7 mouse cellular contexts compared by ENCODE assay signal in genomic region chr11:97806613-97806964, GRCm38 (mm10). TPM values are rescaled to one million over a fixed set of nuclear protein-coding genes. Genes with fewer than 3 reads are reported as not detected.
DNase-seq lines count a peak whose midpoint lies in the region; ATAC-seq and TF ChIP-seq lines count a peak whose summit lies in the region.

No protein-coding gene starts in this region.

- H3ac ChIP-seq in myocyte (ENCODE audit: control insufficient read depth, insufficient read length): no peak overlapping the region

- no peak overlapping the region for H3K9ac ChIP-seq in kidney, embryonic 14.5 days (ENCODE audit: low read depth, low read length)
- H3K9ac ChIP-seq in embryonic facial prominence, embryonic 13.5 days: no peak overlapping the region
- H3K9ac ChIP-seq in hindbrain, embryonic 12.5 days: no peak overlapping the region

- no peaks in the 10 kb centered on the region for H3K27me3 ChIP-seq in kidney, embryonic 14.5 days (ENCODE audit: control insufficient read depth, insufficient read depth, low read length)
- H3K27me3 ChIP-seq in embryonic facial prominence, embryonic 13.5 days: no peaks in the 10 kb centered on the region
- H3K27me3 ChIP-seq in hindbrain, embryonic 12.5 days: no peaks in the 10 kb centered on the region
- H3K27me3 ChIP-seq in myocyte (ENCODE audit: control insufficient read depth, insufficient read depth, insufficient read length): no peaks in the 10 kb centered on the region

- H3K79me2 ChIP-seq in myocyte (ENCODE audit: control insufficient read depth, insufficient read depth): peaks cover 92% of the 10 kb centered on the region

- WGBS in kidney, embryonic 14.5 days: 56% methylated on average over 7 of the region's 7 CpGs
- WGBS in embryonic facial prominence, embryonic 13.5 days: 68% methylated on average over 7 of the region's 7 CpGs
- WGBS in hindbrain, embryonic 12.5 days: 57% methylated on average over 7 of the region's 7 CpGs

- H3K4me1 ChIP-seq in kidney, embryonic 14.5 days (ENCODE audit: control insufficient read depth, insufficient read depth, low read length): peaks cover 82% of the 10 kb centered on the region
- H3K4me1 ChIP-seq in embryonic facial prominence, embryonic 13.5 days: peaks cover 87% of the 10 kb centered on the region
- peaks cover 79% of the 10 kb centered on the region for H3K4me1 ChIP-seq in hindbrain, embryonic 12.5 days

- H3K4me3 ChIP-seq in kidney, embryonic 14.5 days (ENCODE audit: low read length): no peak overlapping the region
- no peak overlapping the region for H3K4me3 ChIP-seq in embryonic facial prominence, embryonic 13.5 days
- H3K4me3 ChIP-seq in hindbrain, embryonic 12.5 days: no peak overlapping the region
- peak overlapping the region; percentile 4 for H3K4me3 ChIP-seq in myocyte

- H3K27ac ChIP-seq in kidney, embryonic 14.5 days (ENCODE audit: low read depth, low read length): peak overlapping the region; percentile 86; the same call in 1 of the 2 replicates
- H3K27ac ChIP-seq in embryonic facial prominence, embryonic 13.5 days: 0 out of 2 replicates have a peak overlapping the region, but pooled peaks have one; percentile 93
- peak overlapping the region; percentile 77 for H3K27ac ChIP-seq in hindbrain, embryonic 12.5 days

- peaks cover 14% of the 10 kb centered on the region; the same call in 1 of the 2 replicates for H3K36me3 ChIP-seq in kidney, embryonic 14.5 days (ENCODE audit: control insufficient read depth, insufficient read depth, low read length)
- H3K36me3 ChIP-seq in embryonic facial prominence, embryonic 13.5 days: peaks cover 36% of the 10 kb centered on the region
- peaks cover 27% of the 10 kb centered on the region for H3K36me3 ChIP-seq in hindbrain, embryonic 12.5 days
- peaks cover 9% of the 10 kb centered on the region for H3K36me3 ChIP-seq in myocyte (ENCODE audit: control insufficient read depth, insufficient read depth)

- no peaks in the 10 kb centered on the region for H3K9me3 ChIP-seq in kidney, embryonic 14.5 days (ENCODE audit: control insufficient read depth, low read length)
- H3K9me3 ChIP-seq in embryonic facial prominence, embryonic 13.5 days: no peaks in the 10 kb centered on the region
- H3K9me3 ChIP-seq in hindbrain, embryonic 12.5 days (replicated peaks): no peaks in the 10 kb centered on the region

- no peak for DNase-seq in kidney, postnatal 36 days
- DNase-seq in c-Kit-positive CD71-positive TER-119-positive erythroid progenitor cells, embryonic 14.5 days (ENCODE audit: low spot score): no peak
- no peak for DNase-seq in left cerebral cortex, adult 9 months (ENCODE audit: low spot score in 2 of 2)

- no peak for ATAC-seq in kidney, embryonic 14.5 days (ENCODE audit: low FRiP score, low TSS enrichment)
- ATAC-seq in embryonic facial prominence, embryonic 13.5 days (ENCODE audit: insufficient number of reproducible peaks, insufficient read depth, low FRiP score, low TSS enrichment, low read depth): no peak
- no peak for ATAC-seq in hindbrain, embryonic 12.5 days (ENCODE audit: low FRiP score)

- H3K4me2 ChIP-seq in kidney, embryonic 14.5 days (replicated peaks; ENCODE audit: low read depth, low read length): peak overlapping the region; percentile 17; the same call in 1 of the 2 replicates
- peak overlapping the region; percentile 62 for H3K4me2 ChIP-seq in embryonic facial prominence, embryonic 13.5 days
- peak overlapping the region; percentile 36; the same call in 1 of the 2 replicates for H3K4me2 ChIP-seq in hindbrain, embryonic 12.5 days (replicated peaks)
- peak overlapping the region; percentile 81 for H3K4me2 ChIP-seq in myocyte (ENCODE audit: low read depth)

- TF ChIP-seq POLR2A in myocyte (IDR thresholded peaks at IDR 0.05; ENCODE audit: insufficient read length, low read depth): no peak

TF ChIP-seq in myocyte, 11 proteins besides CTCF, POLR2A, EP300 and RAD21:
- TF ChIP-seq CEBPB (IDR thresholded peaks at IDR 0.05; ENCODE audit: insufficient read depth, poor library complexity, severe bottlenecking) (no peak), MAX (IDR thresholded peaks at IDR 0.05; ENCODE audit: low read depth) (no peak), POLR2AphosphoS2 (IDR thresholded peaks at IDR 0.05; ENCODE audit: insufficient read length, low read depth) (no peak), TCF3 (IDR thresholded peaks at IDR 0.05; ENCODE audit: insufficient read length, low read depth) (no peak)

RNA-seq across cellular contexts. Expression of gene Lasp1, which starts 7.8 kb away (rescaled TPM):
- 46.9 and 57.2 TPM in 2 replicates for polyA plus RNA-seq in kidney, embryonic 14.5 days (2014; fragmentation: Nextera tagmentation; extraction: Ambion mirVana)
- polyA plus RNA-seq in embryonic facial prominence, embryonic 13.5 days (2015; fragmentation: Nextera tagmentation; extraction: Ambion mirVana): 122 and 131 TPM in 2 replicates
- polyA plus RNA-seq in hindbrain, embryonic 12.5 days (2016; fragmentation: Nextera tagmentation; extraction: Ambion mirVana): 111 and 120 TPM in 2 replicates
- polyA plus RNA-seq in myocyte (2012; fragmentation: generic; extraction: Trizol): 82.6 TPM

RNA-seq across cellular contexts. Expression of gene Rpl23, which starts 24.4 kb away (rescaled TPM):
- polyA plus RNA-seq in kidney, embryonic 14.5 days (2014; fragmentation: Nextera tagmentation; extraction: Ambion mirVana): 695 and 947 TPM in 2 replicates
- 596 and 632 TPM in 2 replicates for polyA plus RNA-seq in embryonic facial prominence, embryonic 13.5 days (2015; fragmentation: Nextera tagmentation; extraction: Ambion mirVana)
- polyA plus RNA-seq in hindbrain, embryonic 12.5 days (2016; fragmentation: Nextera tagmentation; extraction: Ambion mirVana): 347 and 376 TPM in 2 replicates
- 1,321 TPM for polyA plus RNA-seq in myocyte (2012; fragmentation: generic; extraction: Trizol)

RNA-seq across cellular contexts. Expression of gene 1700001P01Rik, which starts 30.9 kb away (rescaled TPM):
- 0.56 TPM in 1 of 2 replicates, not detected in the other for polyA plus RNA-seq in kidney, embryonic 14.5 days (2014; fragmentation: Nextera tagmentation; extraction: Ambion mirVana)
- polyA plus RNA-seq in embryonic facial prominence, embryonic 13.5 days (2015; fragmentation: Nextera tagmentation; extraction: Ambion mirVana): 0.62 and 0.84 TPM in 2 replicates
- 0.68 and 0.98 TPM in 2 replicates for polyA plus RNA-seq in hindbrain, embryonic 12.5 days (2016; fragmentation: Nextera tagmentation; extraction: Ambion mirVana)
- polyA plus RNA-seq in myocyte (2012; fragmentation: generic; extraction: Trizol): 0.07 TPM

RNA-seq across cellular contexts. Expression of gene B230217C12Rik, which starts 34.0 kb away (rescaled TPM):
- 8.6 and 11.3 TPM in 2 replicates for polyA plus RNA-seq in kidney, embryonic 14.5 days (2014; fragmentation: Nextera tagmentation; extraction: Ambion mirVana)
- 10.5 and 11.8 TPM in 2 replicates for polyA plus RNA-seq in embryonic facial prominence, embryonic 13.5 days (2015; fragmentation: Nextera tagmentation; extraction: Ambion mirVana)
- 14.1 and 14.8 TPM in 2 replicates for polyA plus RNA-seq in hindbrain, embryonic 12.5 days (2016; fragmentation: Nextera tagmentation; extraction: Ambion mirVana)
- 1.9 TPM for polyA plus RNA-seq in myocyte (2012; fragmentation: generic; extraction: Trizol)

RNA-seq across cellular contexts. Expression of gene Cwc25, which starts 40.2 kb away (rescaled TPM):
- polyA plus RNA-seq in kidney, embryonic 14.5 days (2014; fragmentation: Nextera tagmentation; extraction: Ambion mirVana): 12.6 and 13.7 TPM in 2 replicates
- polyA plus RNA-seq in embryonic facial prominence, embryonic 13.5 days (2015; fragmentation: Nextera tagmentation; extraction: Ambion mirVana): 22.5 and 23.3 TPM in 2 replicates
- polyA plus RNA-seq in hindbrain, embryonic 12.5 days (2016; fragmentation: Nextera tagmentation; extraction: Ambion mirVana): 22.0 and 25.4 TPM in 2 replicates
- polyA plus RNA-seq in myocyte (2012; fragmentation: generic; extraction: Trizol): 8.9 TPM

Comparison
In these comparisons a context has a peak if more than half of its experiments do, and no peak if none do; other contexts are left out.
1. H3K4me2 ChIP-seq: peak in every context shown above with its lines; median percentile 81 in myocyte; 62 in embryonic facial prominence, embryonic 13.5 days; 36 in hindbrain, embryonic 12.5 days; 17 in kidney, embryonic 14.5 days.